Mouse (Mus musculus): Measurements from ENCODE around the gene Psma6. TPM values are rescaled to one million over a fixed set of nuclear protein-coding genes. Genes with fewer than 3 reads are reported as not detected.

The Psma6 gene
- total RNA-seq, 2 experiments from 2014 or later, result 139 to 142 TPM

DNA sequence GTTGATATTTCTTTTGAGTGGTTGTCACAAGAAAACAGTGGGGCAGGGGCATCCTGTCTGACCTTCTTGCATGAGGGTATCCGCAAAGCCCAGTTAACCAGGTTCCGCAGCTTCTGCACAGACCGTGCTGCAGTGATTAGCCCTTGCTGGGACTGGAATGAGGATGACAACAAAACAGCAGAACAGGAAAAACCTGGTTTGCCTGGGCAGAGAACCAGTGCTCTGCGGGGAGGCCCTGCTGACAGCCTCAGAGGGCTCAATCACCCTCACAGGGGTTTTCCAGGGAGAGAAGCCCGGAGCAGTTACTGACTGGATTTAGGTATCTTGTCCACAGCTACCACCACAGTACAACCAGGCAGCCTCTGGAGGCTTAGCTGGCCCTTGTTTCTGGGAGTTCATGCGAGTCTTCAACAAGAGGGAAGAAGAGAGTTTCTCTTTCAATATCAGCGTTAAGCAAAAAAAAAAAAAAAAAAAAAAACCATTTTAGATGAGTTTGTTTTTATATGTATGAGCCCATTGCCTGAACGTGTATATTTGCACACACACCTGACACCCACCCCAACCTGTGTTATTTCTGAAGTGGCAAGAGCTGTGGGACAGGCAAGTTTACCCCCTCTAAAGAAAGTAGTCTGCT is 49.9 kb downstream of the Psma6 start:
- DNase-seq (ENCODE audit: low spot score in 2 of 2), result no peak

DNA sequence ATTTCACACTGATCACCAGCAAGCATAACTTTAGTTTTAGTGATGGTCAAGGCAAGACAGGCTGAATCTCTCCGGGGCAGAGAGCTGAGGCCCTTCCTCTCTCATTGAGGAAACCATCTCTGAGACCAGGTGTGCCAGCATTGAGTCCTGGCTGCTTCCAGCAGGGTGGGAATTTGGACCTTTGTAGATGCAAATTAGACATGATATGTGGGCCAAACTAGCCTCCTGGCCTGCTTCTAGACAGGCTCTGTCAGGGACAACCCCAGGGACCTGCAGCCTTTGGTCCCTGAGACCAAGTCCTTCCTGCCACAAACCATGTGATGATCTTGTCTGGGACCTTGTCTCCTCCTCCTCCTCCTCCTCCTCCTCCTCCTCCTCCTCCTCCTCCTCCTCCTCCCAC is 51.1 kb downstream of the Psma6 start:
- DNase-seq (ENCODE audit: low spot score in 2 of 2), result no peak
- intact Hi-C loops (cut with DNase I), result loop anchor here (5.0 kb wide), 1 partner anchor 57 kb away; the partner anchor contains the start of gene Nfkbia

More for the DNA sequence above, 49.9 kb downstream of the Psma6 start:
- intact Hi-C loops (cut with DNase I), result no loop called here

DNA sequence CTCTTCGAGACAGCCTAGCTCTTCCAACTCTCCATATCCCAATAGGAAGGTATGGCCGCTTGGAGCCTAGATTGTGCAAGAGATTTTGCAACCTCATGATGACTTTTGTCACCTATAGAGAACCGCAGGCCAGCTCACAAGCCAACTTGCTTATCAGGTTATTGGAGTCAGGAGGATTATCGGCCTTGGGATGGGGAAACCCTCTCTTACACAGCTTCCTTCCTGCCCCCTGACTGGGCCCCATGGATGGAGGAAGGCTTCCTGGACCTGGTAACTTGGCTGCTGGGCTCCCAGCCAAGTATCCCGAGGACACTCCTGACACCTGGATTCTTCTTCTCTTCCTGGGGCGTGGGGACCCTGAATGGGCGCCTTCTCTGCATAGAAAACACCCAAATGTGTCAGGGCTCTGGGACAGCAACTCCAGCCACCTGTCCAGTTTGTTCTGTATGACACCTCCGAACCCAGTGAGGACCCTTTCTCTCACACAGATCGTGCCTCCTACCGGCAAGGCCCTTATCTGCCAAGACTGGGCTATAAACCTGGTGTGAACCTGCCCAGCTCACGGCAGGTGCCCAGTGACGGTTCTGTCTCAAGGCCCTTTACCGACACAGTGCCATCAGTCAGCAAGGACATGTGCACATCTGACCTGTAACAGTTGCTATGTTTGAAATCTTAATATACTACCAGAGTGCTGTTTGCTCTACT is 53.3 kb downstream of the Psma6 start:
- DNase-seq (ENCODE audit: low spot score in 2 of 2), result no peak
- intact Hi-C loops (cut with DNase I), result loop anchor here (5.0 kb wide), 1 partner anchor 55 kb away; the partner anchor contains the start of gene Nfkbia

DNA sequence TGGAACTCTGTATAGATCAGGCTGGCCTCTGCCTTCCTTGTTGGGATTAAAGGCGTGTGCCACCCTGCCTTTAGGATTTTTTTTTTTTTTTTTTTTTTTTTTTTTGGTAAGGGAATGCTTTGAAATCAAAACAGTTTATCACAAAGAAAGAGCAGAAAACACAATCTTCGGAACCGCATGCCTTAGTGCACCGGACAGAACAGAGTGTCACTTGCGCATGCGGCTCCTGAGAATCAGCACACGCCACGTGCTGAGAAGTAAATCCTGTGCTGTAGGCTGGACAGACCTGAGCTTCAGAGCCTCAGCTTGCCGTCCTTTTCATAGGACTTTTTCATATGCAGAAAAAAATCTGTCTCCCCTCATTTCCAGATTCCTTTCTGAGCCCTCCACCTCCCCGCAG is 54.0 kb downstream of the Psma6 start:
- intact Hi-C loops (cut with DNase I), result loop anchor here (5.0 kb wide), 1 partner anchor 54 kb away; the partner anchor contains the start of gene Nfkbia
- DNase-seq (ENCODE audit: low spot score in 2 of 2), result no peak

DNA sequence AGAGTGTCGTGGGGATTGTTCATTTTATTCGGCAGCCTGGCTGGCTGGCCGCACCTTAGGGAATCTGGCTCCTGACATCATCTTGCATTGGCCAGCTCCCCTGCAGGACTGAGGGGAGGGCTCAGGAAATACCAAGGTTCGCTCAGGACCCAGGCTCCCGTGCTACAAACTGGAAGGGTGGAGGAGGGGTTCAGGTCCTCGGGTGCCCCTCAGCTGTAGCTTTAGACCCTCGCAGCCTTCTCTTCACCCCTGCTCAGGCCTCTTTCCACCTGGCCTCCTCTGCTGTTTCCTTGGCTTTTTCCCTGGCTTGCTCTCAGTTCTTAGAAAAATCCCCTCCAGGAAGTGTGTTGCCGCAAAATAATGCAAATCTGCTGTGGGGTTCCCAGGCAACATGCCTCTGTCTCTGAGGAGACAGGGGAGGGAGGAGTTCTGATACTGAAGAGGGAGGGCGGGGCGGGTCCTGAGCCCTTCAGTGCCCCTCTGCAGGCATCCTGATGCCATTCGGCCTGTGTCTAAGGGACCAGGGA is 54.7 kb downstream of the Psma6 start:
- no peak for DNase-seq (ENCODE audit: low spot score in 2 of 2)
- intact Hi-C loops (cut with DNase I), result loop anchor here (5.0 kb wide), 1 partner anchor 54 kb away; the partner anchor contains the start of gene Nfkbia

DNA sequence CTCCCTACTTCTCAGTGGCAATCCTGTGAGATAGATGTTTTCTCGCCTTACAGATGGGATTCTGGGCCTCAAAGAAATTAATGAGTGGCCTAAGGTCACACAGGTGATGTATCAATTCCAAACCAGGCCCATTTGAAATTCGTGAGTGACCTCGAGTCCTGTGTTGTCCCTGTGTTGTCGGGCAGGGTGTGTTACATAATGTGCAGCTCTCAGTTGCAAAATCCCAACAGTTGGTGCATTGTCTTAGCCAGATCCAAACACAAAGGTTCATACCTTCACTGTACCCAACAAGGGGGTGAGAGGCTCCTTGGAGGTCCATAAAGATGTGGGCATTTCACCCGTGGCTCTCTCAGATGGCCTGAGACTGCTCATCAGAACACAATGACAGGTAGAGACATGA is 56.4 kb downstream of the Psma6 start:
- no peak for DNase-seq (ENCODE audit: low spot score in 2 of 2)
- intact Hi-C loops (cut with DNase I), result no loop called here

DNA sequence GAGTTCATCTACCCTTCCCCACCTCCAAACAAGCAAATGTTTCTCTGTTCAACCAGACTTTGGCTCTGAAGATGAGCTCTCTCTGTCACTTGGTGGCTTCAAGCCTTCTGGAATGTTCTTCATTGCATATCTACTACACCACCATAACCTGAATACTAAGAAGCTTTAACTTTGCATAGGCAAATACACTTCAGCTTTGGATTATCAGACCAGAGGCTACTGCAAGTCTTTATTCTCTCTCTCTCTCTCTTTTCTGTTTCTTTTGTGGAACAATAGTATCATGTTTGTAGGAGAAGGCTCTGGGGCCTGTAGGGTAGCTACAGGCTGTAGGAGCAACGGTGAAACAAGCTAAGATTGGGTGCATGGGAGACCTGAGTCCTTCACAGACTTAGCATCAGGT is 58.2 kb downstream of the Psma6 start:
- DNase-seq (ENCODE audit: low spot score in 2 of 2), result no peak
- intact Hi-C loops (cut with DNase I), result no loop called here

DNA sequence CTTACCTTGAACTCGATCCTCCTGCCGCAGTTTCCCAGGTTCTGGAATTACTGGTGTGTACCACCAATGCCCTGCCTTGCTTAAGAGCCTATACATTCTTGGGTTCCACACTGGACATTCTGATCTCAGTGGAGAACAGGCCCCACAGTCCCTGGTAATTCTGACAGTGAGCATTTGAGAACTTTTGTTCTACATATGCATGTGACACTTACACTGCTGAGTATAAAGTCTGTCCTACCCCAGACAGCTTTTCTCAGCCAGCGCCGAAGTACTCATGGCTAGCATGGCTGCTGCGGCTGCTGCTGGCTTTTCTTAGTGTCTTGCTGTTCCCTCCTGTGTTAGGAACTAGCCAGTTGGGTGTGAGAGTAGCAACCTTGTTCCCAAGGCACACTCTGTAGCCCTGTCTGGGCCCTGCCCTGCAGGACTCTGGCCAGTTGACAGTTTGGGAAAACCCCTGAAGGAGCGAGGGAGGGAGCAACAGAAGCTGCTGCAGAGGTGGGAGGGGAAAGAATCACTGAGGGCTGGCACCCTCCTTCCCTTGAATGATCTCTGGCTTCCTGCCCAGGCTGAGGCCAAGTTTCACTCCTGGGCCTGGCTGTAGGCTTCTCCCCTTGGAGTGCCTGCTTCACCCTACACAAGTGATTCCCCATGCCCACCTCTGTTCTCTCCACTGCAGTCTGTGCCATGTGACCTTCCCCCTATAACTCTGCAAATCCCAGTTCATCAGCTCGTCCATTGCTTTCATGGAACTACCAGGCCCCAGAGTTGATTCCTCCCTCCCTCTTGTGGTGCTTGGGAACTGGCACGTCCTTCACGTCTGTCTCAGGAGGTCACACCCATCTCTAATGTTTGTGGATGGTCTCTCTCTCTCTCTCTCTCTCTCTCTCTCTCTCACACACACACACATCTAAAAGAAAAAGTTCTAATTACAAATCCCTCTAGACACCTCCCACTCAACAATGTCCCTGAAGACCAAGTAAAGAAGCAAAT is 59.1 kb downstream of the Psma6 start:
- peak; percentile 50 to 57 for DNase-seq (ENCODE audit: low spot score in 2 of 2)
- intact Hi-C loops (cut with DNase I), result no loop called here

DNA sequence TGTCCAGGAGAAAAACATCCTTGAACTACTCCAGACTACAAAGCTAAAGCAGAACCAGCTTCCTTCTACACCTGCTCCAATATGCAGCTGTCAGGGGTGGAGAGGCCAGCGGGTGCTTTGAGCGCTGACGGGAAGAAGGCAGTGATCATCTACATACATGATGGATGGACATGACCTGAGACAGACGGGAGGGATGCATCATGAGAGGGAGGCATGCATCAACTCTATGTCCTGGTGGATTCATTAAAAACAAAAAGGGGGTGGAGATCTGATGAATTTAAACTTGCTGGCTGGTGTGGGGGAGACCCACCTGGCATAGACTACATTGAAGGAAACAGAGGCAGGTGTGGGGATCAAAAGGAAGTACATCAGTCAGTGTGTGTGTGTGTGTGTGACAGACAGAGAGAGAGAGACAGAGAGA is 60.0 kb downstream of the Psma6 start:
- intact Hi-C loops (cut with DNase I), result no loop called here
- no peak for DNase-seq (ENCODE audit: low spot score in 2 of 2)

DNA sequence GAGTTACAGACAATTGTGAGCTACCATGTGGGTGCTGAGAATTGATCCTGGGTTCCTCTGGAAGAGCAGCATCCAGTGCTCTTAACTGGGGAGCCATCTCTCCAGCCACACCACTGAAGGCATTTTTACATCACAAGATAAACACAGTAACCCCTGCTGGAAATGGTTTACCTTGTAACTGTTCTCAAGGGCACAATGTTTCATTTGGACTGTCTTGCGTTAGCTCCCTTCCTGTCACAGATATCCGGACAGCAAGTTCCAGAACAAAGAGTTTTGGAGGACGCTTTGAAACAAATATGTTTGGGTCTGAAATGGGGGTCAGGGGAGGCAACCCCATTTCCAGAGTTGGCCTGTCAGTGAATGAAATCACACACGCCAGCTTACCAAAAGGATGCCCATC is 61.6 kb downstream of the Psma6 start:
- no peak for DNase-seq (ENCODE audit: low spot score in 2 of 2)
- intact Hi-C loops (cut with DNase I), result no loop called here

DNA sequence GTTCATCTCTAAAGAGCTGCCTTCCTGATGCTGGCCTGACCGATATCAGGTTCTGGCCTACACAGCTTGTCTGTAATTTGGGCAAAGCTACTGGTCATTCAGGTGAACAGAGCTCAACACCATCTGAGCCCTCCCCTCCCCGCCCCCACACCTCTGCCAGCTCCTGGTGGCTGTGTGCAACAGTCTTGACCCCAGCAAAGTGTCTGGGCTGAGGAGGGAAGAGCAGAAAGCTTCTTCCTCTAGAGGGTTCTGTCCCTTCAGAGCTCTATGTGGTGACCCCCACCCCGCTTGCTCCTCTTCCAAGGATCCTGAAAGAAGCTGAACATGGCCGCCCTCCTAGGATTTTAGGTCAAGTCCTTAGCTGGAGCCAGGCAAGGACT is 62.3 kb downstream of the Psma6 start:
- intact Hi-C loops (cut with DNase I), result loop anchor here (2.0 kb wide), 1 partner anchor 46 kb away; the partner anchor contains the start of gene Nfkbia
- DNase-seq (ENCODE audit: low spot score in 2 of 2), result no peak

DNA sequence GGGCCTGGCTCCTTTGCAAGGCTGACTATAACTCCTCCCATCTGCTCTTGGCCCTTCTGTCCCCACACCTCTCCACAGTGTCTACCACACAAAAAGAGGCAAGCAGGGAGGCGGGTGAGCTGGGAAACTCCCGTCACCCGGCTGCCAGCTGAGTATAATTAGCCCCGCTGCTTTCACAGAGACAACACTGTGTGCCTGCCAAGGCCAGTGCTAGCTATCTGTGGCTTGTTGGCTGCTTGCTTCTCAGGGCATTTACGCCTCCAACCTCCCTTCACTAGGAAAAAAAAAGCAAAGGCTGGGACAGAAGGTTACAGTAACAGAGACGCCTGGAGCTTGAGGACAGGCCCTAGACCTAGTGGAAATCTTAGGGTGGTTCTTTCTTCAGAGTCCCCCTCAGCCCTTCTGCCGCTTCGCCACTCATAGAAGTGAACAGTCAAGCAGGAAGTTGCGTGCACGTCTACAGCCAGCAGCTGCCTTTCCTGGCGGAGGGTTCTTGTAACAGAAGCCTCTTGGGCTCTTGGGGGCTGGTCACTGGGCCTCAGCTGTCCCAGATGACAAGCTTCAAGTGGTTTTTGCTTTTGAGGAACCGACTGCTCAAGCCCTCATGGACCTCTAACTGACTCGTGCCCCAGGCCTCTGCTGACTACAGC is 62.8 kb downstream of the Psma6 start:
- DNase-seq (ENCODE audit: low spot score in 2 of 2), result peak; percentile 83 to 94
- intact Hi-C loops (cut with DNase I), result loop anchor here (2.0 kb wide), 1 partner anchor 46 kb away; the partner anchor contains the start of gene Nfkbia

DNA sequence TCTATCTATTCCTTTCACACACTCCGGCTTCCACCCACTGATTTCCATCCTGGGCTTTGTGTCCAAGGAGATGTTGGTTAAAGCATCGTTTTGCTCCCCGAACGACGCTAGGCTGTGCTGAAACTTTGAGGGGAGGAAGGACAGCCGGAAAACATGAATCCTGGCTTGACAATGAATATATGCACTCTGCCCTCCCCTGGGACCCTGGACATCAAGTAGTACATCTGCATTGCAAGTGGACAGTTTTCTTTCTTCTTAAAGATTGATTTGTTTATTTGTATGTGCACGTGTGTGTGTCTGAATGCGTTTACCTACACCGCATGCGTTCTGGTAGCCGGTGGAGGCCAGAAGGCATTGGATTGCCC is 63.4 kb downstream of the Psma6 start:
- DNase-seq (ENCODE audit: low spot score in 2 of 2), result no peak
- intact Hi-C loops (cut with DNase I), result loop anchor here (2.0 kb wide), 1 partner anchor 45 kb away; the partner anchor contains the start of gene Nfkbia

DNA sequence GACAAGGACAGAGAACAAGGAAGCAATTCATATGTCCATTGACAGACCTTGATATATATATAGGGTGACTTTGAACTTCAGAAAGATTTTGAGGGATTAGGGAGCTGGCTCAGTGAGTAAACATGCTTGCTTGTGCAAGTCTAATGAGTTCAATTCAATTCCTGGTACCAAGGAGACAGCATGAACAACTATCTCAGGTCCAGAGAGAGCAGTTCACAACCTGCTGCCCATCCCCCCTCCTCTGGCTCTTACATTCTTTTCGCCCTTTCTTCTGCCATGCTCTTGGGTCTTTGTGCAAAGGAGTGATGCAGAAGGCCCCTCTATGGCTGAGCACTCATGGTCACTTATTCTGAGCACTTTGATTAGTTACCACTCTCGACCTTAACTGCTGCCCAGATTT is 64.4 kb downstream of the Psma6 start:
- intact Hi-C loops (cut with DNase I), result no loop called here
- no peak for DNase-seq (ENCODE audit: low spot score in 2 of 2)

DNA sequence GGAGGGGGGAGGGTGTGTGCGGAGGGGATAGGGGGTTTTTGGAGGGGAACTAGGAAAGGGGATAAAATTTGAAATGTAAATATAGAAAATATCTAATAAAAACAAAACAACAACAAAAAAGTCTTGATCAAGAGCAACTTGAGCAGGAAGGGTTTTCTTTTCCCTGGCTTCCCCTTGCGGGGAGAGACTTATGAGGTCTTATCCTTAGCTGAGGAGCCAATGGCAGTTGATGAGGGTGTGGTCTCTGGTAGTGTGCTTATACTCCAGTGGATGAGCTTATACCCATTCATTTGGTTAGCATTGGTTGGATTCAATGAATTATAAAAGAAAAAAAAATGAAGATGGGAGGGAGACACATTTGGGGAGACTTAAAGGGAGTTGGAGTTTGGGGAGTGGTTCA is 65.0 kb downstream of the Psma6 start:
- intact Hi-C loops (cut with DNase I), result no loop called here
- no peak for DNase-seq (ENCODE audit: low spot score in 2 of 2)

DNA sequence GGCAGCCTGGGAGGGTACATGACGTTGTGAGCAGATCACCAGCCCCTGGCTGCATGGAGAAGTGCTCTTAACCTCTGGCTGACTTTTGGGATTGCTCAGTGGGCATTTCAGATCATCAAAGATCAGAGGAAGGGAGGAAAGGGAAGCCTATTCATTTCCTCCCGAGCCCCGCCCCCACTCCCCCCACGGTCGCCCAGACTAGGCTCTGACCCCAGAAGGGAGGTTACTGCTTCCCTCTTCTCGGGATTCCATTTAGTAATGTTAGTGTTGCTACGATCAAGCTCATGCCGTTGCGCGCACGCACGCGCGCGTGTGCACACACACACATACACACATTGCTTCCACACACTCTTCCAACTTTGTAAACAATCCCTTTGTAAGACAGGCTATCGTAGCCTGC is 66.4 kb downstream of the Psma6 start:
- no peak for DNase-seq (ENCODE audit: low spot score in 2 of 2)
- intact Hi-C loops (cut with DNase I), result no loop called here

DNA sequence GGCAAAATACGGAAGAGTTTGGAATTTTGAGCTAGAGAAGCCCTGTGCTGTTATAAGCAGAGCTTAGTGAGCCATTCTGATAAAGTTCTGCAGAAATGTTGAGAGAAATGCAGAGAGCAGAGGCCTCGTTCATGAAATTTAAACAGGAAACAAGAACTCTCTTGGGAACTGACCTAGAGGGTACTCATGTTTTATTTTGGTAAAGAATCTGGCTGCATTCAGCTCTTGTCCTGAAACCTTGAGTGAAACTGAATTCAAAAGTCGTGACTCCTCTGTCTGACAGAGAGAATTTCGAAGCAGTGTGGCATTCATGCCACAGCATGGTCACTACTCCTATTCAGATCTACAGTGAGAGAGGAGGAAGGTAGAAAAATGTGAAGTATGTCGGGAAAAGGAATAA is 68.8 kb downstream of the Psma6 start:
- intact Hi-C loops (cut with DNase I), result no loop called here
- DNase-seq (ENCODE audit: low spot score in 2 of 2), result no peak

DNA sequence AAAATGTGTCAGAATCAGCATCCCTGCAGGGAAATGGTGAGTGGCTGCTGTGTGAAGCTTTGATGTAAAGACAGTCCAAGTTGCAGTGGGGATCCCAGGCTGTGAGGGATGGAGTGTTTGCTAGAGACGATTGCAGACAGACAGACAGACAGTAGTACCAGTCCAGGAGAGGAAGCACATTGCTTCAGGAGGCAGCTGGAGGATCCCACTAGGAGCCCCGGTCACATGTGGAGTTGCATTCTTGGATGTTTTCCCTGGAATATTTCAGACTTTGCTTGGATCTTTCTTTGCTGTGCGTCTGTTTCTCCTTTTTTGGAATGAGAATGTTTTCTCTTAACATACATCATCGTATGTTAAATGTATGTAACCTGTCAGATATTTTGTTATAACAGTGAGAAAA is 69.9 kb downstream of the Psma6 start:
- intact Hi-C loops (cut with DNase I), result no loop called here
- DNase-seq (ENCODE audit: low spot score in 2 of 2), result no peak

DNA sequence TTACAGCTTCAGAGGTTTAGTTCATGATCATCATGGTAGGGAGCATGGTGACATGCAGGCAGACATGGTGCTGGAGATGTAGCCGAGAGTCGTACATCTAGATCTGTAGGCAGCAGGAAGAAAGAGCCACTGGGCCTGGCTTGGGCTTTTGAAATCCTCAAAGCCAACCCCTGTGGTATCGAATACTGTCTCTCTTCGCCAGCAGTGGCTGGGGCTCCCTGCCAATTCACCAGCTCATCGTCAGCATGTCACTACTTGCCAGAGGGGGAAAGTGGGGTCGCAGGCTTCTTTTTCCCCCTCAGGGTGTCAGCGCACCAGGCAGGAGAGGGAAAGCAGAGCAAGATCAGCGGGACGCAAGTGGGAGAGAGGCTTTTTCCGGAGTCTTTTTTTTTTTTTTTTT is 71.2 kb downstream of the Psma6 start:
- no peak for DNase-seq (ENCODE audit: low spot score in 2 of 2)
- intact Hi-C loops (cut with DNase I), result no loop called here
